Mouse (Mus musculus): ENCODE results near the gene Scaf11. TPM values are rescaled to one million over a fixed set of nuclear protein-coding genes. Genes with fewer than 3 reads are reported as not detected.

Scaf11 gene
- 48.9 and 60.4 TPM in 2 replicates for polyA plus RNA-seq (2012; rRNA removed)

GRCm38 (mm10) chr15:96460730-96461540 lies at the start of gene Scaf11:
TSS of gene Scaf11 (minus strand) at chr15:96460843.

Other genes starting within 250 kb of the Scaf11 start
- gene Arid2, start 173.3 kb downstream of the Scaf11 start, polyA plus RNA-seq (2012; rRNA removed), result 31.9 and 45.9 TPM in 2 replicates
- gene Slc38a1, start 182.1 kb upstream of the Scaf11 start, polyA plus RNA-seq (2012; rRNA removed), result 59.2 and 102 TPM in 2 replicates
- 101 and 147 TPM in 2 replicates for gene Slc38a2, start 238.9 kb upstream of the Scaf11 start, polyA plus RNA-seq (2012; rRNA removed)

Measured in central nervous system, embryonic 11.5 days (tissue).